Mouse (Mus musculus) gastrocnemius, postnatal 36 days (tissue): ENCODE measurements around the gene Mlec. TPM values are rescaled to one million over a fixed set of nuclear protein-coding genes. Genes with fewer than 3 reads are reported as not detected.
"Not testable (repeated sequence)": the region's sequence is repeated elsewhere in the genome, so short reads cannot be mapped to it uniquely, and the experiment has no call there.

ENCODE experiments used
- DNase-seq, 2 experiments: peaks; one replicate each; pipeline ENCODE4 v3.0.0; 2022
- intact Hi-C: fragments of 180-260 bp; cut with DNase I; formaldehyde crosslinking; loops from one replicate; pipeline ENCODE4 v1.15.1; 2025
- total RNA-seq, 2 experiments: library from RNA; stranded (reverse); gene quantifications; 2 replicates each; pipeline ENCODE4 v1.2.3; 2021

Mlec gene
- total RNA-seq, 2 experiments from 2014 or later = 163 to 241 TPM

DNA sequence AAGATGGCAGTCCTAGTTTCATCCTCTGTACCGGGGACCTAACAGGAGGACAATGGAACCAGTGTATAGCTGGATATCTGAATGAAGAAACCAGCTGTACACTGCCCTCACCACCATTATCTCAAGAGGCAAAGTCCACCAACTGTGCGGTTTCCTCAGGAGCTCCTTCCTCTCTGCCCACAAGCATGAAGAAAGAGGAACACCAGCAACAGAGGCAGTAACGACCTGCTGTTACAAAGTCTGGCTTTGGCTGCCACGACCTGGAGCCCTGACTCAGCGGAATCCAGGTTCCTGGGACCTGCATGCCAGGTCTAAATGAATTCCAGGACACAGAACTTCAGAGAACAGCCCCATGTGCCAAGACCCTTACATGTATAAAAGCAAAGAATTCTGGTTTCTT lies 2.1 kb downstream of the Mlec start:
- intact Hi-C loops = no loop called here
- DNase-seq = no peak

DNA sequence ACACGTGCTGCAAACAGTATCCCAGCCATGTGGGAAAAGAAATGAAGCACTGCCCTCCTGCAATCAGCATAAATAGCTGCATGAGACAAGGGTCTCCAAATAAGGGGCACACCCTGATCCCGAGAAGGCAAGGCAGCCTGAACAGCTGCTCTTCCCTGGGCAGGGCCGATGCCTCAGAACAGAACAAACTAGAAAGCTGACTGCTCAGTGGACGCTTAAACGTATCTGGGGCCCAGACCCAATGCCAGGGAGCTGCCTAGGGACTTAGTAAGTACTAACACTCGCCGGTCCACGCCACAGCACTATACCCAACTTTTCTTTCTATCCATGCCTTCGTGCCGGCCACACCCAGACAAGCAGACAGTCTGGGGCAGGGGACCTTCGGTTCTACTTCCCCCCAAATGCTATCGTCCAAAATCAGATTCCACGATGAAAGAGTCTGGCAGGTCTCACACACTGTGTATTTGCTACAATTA lies 2.8 kb downstream of the Mlec start:
- intact Hi-C loops = no loop called here
- DNase-seq = no peak

DNA sequence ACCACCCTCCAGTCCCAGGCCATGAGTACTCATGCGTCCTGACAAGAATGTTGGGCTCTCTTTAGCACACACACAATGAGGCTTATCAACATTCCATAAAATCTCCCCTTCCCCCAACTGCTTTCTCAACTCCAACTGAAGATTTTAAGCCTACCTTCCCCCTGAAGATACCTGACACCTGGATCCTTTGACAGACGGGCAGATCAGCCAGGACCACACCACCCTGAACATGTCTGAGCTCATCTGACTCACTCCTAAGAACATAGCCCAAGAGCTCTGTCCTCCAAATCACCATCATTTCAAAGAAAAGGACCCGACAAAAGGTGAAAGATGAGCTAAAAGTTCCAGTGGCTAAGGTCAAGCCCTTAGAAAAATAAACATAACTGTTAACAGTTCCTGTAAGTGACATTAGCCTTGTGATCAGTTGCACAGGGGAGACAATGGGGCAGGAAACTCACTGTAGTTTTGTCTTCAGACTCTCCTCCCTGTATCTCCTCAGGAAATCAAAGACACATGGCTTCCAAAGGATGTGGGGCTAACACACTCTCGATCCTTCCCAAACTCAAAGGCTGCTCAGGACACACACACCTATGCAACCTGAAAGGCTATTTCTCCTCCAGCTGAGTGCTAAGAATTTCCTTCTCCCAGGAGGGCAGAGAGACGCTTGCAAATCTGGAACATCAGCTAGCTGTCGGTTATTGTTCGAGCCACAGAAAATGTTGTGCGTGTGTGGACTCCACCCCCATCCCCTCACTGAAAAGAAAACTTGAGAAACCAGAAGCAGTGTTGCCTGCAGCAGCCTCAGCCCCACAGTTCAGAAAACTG lies 5.6 kb downstream of the Mlec start:
- intact Hi-C loops = no loop called here
- no peak for DNase-seq

DNA sequence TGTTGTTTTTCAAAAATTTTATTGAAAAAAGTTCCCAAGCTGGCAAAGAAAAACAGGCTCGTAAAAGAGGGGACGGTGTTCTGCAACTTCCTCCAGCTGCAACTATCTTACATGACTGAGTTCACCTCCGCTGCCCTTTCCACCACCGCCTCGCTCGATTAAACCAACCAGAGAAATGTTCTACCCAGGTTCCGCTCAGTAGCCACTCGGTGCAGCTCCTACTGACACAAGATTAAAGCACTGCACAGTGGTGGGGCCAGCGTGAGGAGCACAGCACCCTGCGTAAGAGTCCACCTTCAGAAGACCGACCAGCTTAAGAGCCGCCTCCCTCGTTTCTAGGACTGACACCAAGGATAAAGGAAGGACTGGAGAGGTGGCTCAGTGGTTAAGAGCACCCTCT lies 6.5 kb downstream of the Mlec start:
- no peak for DNase-seq
- intact Hi-C loops = no loop called here

DNA sequence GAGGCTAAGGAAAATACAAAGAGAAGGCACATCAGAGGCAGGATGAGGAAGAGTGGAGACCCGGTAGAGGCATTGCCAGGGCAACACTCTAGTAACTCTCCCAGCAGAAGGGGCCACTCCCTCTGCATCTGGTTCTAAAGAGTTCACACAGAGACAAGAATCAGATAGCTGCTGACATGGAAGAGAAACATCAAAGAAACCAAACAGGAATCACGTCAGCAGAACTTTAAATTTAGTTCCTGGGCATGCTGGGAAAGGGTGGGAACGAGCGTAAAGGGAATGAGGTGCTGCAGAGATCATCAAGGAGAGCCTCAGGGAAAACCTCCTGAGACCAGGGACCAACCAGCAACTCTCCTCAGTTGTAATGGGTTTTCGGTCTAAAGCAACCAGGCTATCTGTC lies 7.0 kb downstream of the Mlec start:
- no peak for DNase-seq
- intact Hi-C loops = no loop called here

DNA sequence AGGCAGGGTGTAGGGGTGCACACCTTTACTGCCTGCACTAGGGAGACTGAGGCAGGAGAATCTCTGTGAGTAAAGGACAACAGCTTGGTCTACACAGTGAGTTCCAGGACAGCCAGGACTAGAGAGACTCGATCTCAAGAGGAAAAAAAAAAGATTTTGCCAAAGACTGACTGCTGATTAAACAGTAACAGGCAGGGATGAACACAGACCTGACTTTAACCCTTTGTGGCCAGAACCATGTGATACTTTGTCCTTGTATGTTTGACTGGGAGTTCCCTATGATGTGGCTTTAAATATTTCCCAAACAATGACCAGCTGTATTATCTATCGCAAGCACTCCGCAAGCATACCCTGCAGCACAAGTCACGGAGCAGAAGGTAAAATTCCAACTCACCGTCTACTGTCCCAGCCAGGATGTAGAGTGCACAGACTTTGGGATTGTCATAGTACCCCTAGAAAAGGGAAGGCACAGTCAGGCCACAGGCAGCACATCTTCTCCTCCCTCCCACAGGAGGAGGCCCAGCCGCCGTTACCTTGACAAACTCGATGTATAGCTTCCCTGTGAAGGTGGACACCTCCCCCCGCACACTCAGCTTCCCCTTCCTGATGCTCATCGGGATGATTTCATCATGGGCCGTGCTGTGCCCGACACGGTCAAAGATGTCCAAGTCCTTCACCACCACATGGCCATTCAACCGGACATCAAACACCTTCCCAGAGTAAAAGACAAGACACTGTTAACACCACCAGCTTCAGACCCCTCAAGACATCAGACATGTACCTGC lies 8.1 kb downstream of the Mlec start:
- intact Hi-C loops = no loop called here
- no peak for DNase-seq

DNA sequence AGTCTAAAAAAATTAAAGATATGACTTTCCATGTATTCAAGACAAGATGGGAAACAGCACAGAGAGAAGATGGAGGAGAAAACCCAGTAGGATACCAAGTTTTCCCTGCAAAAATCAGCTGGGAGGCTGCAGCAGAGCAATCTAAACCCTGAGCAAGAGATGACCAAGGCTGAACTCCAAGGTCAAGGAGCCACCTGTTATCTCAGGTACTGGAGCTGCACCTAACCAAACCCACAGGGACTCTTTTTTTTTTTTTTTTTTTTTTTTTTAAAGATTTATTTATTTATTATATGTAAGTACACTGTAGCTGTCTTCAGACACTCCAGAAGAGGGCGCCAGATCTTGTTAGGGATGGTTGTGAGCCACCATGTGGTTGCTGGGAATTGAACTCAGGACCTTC lies 9.1 kb downstream of the Mlec start:
- intact Hi-C loops = not testable (repeated sequence)

DNA sequence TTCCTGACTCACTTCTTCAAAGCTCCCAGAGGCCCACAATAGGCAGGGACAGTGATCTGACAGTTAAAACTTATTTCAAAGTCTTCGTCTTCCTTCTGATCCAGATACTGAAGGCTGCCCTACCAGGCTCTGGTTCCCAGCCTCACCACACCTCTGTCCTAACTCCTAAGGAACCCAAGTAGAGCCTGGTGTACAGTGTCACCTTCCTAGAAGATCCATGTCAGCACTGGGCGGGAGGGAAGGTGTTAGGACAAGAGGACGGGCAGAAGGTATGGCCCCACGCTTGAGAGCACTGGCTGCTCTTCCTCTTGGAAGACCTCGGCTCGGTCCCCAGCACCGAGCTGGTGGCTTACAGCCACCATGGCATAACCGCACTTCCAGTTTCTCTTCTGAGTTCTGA lies 9.6 kb downstream of the Mlec start:
- intact Hi-C loops = no loop called here
- no peak for DNase-seq

More for the DNA sequence above, 9.1 kb downstream of the Mlec start:
- DNase-seq = not testable (repeated sequence)

DNA sequence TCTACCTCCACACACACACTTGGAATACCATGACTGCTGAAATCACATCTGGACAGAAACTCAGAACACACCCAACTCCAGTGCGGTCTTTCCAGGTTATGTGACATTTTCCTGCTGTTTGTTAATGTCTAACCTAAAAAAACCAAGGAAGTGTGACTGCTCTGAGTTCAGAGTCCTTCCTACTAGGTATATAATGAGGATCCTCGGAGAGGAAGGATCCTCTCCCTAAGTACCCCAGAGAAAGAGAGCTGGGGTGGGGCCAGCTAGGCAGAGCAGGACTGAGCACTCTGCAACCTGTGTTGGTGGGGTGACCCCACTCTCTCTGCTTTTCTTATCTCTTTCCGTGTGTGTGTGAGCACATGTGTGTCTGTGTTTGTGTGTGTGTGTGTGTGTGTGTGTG lies 10.6 kb downstream of the Mlec start:
- DNase-seq = no peak
- intact Hi-C loops = no loop called here

DNA sequence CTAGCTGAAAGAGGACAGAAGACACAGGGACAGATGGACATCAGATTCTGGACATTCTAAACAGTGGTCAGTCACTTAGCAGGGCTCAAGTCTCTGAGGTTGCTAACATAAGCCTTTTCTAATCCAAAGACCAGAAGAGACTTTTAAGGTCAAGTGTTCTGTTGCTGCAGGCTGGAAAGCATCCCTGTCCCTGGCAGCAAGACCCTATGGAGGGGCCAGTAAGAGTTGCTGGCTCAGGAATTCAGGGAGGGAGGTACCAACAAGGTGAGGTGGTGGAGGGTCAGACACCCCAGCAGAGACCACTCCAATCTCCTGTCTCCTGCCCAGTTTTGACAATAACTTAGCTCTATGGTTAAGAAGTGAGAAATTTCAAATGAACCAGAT lies 11.2 kb downstream of the Mlec start:
- intact Hi-C loops = no loop called here
- DNase-seq = no peak

DNA sequence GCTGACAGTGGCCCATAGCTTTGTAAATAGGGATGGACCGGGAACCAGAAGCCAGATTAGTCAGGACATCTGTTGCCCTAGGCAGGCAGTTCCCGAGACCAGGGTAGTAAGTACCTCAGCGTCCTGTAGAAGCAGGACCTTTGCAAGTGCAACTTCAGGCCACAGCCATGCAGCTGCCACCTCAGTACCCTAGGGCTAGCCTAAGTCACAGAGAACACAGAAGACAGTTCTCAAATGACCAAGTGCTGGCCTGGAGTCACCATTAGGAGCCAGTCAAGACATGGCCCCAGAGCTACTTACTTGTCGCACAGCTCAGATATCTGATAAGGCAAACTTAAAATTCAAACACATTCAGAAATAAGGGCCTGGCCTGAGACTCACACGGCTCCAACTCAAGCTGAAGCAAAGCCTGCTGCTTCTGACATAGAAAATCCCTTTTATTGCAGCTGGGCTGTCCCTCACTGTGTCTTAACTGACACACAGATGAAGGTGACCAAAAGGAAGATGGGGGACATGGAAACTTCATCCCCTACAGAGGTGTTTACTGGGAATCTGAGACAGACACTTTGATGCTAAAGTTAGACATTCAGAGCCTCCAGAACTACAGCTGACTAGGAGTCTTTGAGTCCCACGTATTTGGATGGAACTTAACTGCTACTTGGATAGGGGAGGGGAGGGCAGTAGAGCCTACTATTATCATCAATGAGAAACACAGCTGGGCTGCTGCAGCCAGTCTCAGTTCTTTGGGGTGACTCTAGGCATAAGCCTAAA lies 11.8 kb downstream of the Mlec start:
- no peak for DNase-seq
- intact Hi-C loops = no loop called here

DNA sequence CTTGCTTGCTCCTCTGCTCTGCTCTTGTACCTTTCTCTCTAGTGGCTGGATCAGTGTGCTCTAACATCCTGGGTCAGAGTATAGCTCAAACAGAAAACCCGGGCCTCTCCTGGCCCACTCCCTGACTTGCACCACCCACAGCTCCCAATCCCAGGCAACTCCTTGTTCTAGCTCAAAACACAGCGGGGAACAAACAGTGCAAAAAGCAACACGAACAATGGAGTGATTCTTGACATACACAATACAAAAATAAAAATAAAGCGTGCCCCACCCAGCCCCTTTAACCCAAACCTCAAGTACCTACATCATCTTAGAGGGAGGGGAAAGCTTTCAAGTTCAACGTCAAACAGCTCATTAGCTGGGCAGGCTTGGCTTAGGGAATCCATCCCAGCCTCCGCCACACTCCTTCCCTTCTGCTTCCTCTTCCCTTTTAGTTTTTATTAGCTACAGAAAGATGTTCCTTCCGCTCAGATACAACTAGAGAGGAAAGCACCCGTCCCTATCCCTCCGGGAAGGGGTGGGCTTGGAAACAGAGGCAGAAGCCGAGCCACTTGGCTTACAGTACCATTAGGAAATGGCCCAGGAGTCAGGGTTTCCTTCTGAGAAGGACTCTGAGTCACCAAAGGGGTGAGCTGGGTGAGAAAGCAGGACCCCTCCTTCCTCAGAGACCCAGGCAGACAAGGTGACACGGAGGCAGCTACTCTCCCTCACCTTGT lies 12.6 kb downstream of the Mlec start:
- intact Hi-C loops = no loop called here
- peak in 1 of 2 experiments; percentile 11 for DNase-seq

DNA sequence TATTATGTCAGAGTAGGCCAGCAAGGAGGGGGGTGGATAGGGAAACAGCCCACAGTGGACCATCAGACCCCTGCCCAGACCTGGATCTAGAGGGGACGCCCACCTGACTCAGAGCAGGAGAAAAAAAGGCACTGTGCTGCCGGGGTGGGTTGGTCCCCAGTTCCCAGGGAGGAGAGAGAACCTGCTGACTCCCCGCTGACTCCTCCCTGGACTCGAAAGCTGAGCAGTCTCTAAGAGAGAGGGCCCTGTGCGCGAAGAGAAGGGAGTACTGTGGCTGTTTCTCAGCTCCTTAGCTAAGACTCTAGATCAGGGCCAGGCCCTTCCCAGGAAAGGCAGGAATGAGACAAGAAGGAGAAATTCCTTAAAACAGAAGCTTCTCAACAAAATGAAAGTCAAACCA lies 13.5 kb downstream of the Mlec start:
- DNase-seq = peak in 1 of 2 experiments; percentile 3
- intact Hi-C loops = no loop called here

DNA sequence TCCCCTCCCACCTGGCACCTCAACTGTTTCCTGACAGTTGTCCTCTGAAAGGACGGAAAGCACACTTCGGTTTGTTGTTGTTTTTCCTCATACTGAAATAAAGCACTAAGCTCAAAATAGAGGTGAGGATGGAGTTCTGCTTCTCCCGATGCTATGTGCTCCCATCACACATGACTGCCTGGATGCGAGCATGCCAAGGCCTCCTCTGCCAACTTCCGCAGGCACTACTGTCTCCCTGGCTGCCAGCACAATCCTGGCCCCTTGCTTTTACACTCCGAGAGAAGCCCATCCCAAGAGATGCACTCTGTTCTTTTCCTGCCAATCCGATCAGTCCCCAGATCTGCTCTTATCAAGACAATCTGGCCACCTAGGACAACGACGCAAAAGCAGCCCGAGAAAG lies 14.4 kb downstream of the Mlec start:
- intact Hi-C loops = no loop called here

DNA sequence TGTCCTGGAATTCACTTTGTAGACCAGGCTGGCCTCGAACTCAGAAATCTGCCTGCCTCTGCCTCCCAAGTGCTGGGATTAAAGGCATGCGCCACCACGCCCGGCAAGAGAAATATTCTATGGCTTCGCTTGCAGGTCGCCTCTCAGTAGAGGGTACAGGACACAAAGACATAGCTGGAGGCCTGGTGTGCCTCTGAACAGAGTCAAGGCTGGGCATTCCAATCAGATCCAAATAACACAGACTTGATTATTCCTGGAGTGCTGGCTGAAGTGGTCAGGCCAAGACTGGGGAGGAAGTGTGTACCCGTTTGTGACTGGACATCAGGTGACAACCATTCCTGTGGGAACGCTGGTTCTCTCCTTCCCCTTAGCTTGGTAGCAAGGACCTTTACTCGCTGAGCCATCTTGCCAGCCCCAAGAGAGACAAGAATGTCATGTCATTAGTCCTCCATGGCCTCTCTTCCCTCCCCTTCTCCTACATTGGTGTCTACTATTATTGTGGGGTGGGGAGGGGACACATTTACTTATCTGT lies 15.7 kb downstream of the Mlec start:
- intact Hi-C loops = no loop called here
- no peak for DNase-seq

More for the DNA sequence above, 14.4 kb downstream of the Mlec start:
- peak in 1 of 2 experiments; percentile 15 for DNase-seq

DNA sequence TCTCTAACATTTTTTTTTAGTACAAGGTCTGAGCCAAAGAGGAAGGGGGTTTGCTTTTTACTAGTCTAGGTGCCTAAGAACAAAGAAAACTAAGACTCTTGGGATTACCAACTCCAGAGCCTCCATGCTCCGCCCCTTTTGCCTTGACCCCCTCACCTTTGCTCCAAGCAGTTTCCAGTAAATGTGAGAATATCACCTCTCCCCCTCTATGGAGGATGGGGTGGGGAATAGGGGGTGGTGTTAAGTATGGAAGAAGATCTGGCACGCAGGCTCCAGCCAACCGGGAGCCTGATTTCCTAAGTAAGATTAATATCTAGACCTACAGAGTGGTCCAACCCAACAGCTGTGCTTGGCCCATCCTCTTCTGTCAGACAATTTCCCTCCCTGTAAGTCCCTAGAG lies 17.3 kb downstream of the Mlec start:
- DNase-seq = peak in 1 of 2 experiments; percentile 6
- intact Hi-C loops = no loop called here

DNA sequence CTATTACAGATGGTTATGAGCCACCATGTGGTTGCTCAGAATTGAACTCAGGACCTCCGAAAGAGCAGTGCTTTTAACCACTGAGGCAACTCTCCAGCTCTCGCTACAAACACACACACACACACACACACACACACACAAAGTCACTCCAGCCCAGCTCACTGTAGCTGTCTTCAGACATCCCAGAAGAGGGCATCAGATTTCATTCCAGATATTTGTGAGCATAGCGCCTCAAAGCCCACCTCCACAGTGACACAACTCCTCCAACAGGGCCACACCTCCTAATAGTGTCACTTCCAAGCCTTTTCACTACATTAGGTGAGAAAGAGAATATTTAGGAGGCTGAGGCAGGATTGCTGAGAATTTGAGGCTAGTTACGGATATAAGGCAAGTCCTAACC lies 18.9 kb downstream of the Mlec start:
- intact Hi-C loops = no loop called here
- DNase-seq = no peak

DNA sequence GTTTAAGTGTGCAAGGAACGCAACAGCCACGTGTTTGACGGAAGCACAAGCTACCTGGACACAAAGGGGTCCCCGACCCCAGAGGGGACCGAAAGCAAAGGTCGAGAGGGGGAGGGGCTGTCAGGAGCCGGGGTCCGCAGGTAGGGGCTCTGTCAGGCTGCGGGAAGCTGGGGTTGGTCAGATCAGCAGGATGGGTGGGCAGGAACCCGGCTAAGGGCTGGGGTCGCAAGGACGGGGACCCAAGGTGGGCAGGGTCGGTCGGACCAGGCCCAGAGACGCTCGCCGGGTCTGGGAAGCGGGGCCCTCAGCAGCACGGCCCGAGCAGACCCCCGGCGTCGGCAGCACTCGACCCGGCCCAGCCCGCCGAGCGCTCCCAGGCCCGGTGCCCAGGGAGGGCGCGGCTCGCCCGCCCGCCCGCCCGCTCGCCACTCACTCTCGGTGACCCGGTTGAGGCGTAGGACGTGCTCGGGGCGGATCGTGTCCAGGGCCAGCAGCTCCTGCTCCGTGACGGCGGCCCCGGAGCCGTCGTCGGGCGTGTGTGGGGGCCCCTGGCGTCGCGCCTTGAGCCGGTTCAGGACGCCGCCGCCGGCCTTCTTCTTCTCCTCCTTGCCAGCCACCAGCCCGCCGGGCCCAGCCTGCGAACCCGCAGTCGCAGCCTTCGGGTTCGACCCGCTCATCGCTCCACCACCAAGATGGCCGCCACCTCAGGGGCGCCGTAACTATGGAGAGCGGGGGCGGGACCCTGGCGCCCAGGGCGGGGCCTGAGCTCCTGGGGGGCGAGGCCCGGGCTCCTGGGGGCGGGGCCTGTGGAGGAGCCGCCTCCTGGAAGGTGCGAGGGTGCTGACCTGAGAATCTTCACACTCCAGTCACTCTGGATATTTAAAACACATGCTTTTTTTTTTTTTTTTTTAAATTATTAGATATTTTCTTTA lies 23.5 kb downstream of the Mlec start, which contains the start of gene Unc119b:
TSS of gene Unc119b (minus strand) at position 742 of the 932 bp plus-strand sequence.
- peak; percentile 84 to 88 for DNase-seq
- intact Hi-C loops = no loop called here
